Comparison of ENCODE assay signal across 28 mouse cellular contexts in the genomic region with DNA sequence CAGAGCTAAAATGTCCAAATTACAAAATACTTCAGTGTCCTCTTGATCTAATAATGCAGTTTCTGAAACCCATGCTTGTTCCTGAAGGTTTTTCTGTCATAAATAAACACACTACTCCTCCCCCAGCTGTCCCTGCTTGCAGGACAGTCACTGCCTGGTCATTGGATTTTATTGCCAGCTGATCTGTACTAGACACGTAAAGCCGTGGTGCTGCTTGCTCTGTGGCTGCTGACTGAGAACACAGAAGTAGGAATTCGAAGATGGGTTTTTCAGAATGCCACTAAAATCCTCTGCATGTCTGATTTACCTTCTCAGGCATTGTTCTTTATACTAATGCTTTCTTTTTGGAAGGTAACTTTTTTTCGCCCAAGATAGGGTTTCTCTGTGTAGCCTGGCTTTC. TPM values are rescaled to one million over a fixed set of nuclear protein-coding genes. Genes with fewer than 3 reads are reported as not detected.
"Had no signal": no experiment of that assay in that cellular context is flagged by ENCODE, and none has a peak within 500 bp of the region (broad histone marks: within the 10 kb centered on the region; RNA-seq: fewer than 3 reads in every experiment).

No protein-coding gene starts in this region.

- H3K9me3 ChIP-seq: heart, embryonic 13.5 days; heart, embryonic 15.5 days; hindbrain, embryonic 10.5 days; hindbrain, embryonic 12.5 days; intestine, embryonic 15.5 days; limb, embryonic 10.5 days; limb, embryonic 12.5 days; liver, embryonic 13.5 days; liver, embryonic 15.5 days had no signal

- H3K36me3 ChIP-seq: heart, embryonic 15.5 days; intestine, embryonic 15.5 days; liver, embryonic 13.5 days; liver, embryonic 15.5 days had no signal

- ATAC-seq: hindbrain, embryonic 16.5 days; inflammation-experienced regulatory T-cells, adult 6 months; intestine, embryonic 15.5 days; intestine, postnatal 0 days; liver, postnatal 0 days had no signal

- H3K27ac ChIP-seq: gastrocnemius, adult 2 months; heart, adult 2 months; heart, embryonic 13.5 days; heart, embryonic 15.5 days; hindbrain, embryonic 10.5 days; hindbrain, embryonic 12.5 days; hindbrain, embryonic 14.5 days; intestine, embryonic 15.5 days; layer of hippocampus, adult 2 months; left cerebral cortex, adult 2 months; limb, embryonic 10.5 days; limb, embryonic 12.5 days; liver, embryonic 13.5 days; liver, embryonic 15.5 days had no signal

- H3K4me3 ChIP-seq: gastrocnemius, adult 2 months; heart, adult 2 months; heart, embryonic 13.5 days; heart, embryonic 15.5 days; hindbrain, embryonic 10.5 days; hindbrain, embryonic 12.5 days; intestine, embryonic 15.5 days; layer of hippocampus, adult 2 months; left cerebral cortex, adult 2 months; limb, embryonic 10.5 days; limb, embryonic 12.5 days; liver, embryonic 13.5 days; liver, embryonic 15.5 days had no signal

- H3K27me3 ChIP-seq: heart, embryonic 13.5 days; heart, embryonic 15.5 days; hindbrain, embryonic 12.5 days; intestine, embryonic 15.5 days; limb, embryonic 12.5 days; liver, embryonic 13.5 days; liver, embryonic 15.5 days had no signal

- H3K4me1 ChIP-seq: heart, embryonic 15.5 days; hindbrain, embryonic 12.5 days; intestine, embryonic 15.5 days; liver, embryonic 13.5 days; liver, embryonic 15.5 days had no signal

- H3K4me2 ChIP-seq: heart, embryonic 11.5 days; heart, embryonic 13.5 days; heart, embryonic 15.5 days; hindbrain, embryonic 12.5 days; hindbrain, embryonic 14.5 days; intestine, embryonic 15.5 days; limb, embryonic 12.5 days; liver, embryonic 13.5 days; liver, embryonic 15.5 days had no signal

- DNase-seq: gastrocnemius, adult 2 months; gastrocnemius, postnatal 10 days; gastrocnemius, postnatal 25 days; heart, adult 2 months; heart, postnatal 14 days; heart, postnatal 4 days; kidney, adult 18-20 months; kidney, postnatal 25 days; kidney, postnatal 4 days; liver; liver, embryonic 13.5 days; liver, postnatal 0 days had no signal

- H3K9ac ChIP-seq: heart, embryonic 13.5 days; heart, embryonic 15.5 days; hindbrain, embryonic 12.5 days; hindbrain, embryonic 14.5 days; intestine, embryonic 15.5 days; limb, embryonic 12.5 days; liver, embryonic 13.5 days; liver, embryonic 15.5 days; liver, postnatal 0 days had no signal

RNA-seq across cellular contexts. Expression of a gene that starts 25.2 kb away (rescaled TPM):
- total RNA-seq: granulocyte monocyte progenitor cell, adult 5-6 weeks had no signal
- polyA plus RNA-seq: inflammation-experienced regulatory T-cells, adult 6 months; liver, embryonic 13.5 days had no signal
